Mouse (Mus musculus) testis, adult 2 months (tissue): Measurements from ENCODE around the gene Filip1l.

Experiments used
- CTCF ChIP-seq: fragments of 200-500 bp; IDR thresholded peaks from 2 replicates; pipeline ENCODE4 v1.5.1; 2012; ENCODE audit warnings: low read depth, mild to moderate bottlenecking, inconsistent platforms, low read length, moderate library complexity; ENCODE audit not compliant: control insufficient read depth, insufficient read depth, insufficient replicate concordance
- POLR2A ChIP-seq: fragments of 200-500 bp; IDR thresholded peaks from 2 replicates; pipeline ENCODE4 v1.6.1; 2012; ENCODE audit warnings: low read depth, mild to moderate bottlenecking, inconsistent platforms, low read length, moderate library complexity; ENCODE audit not compliant: control insufficient read depth

GRCm38 (mm10) chr16:57490691-57491090, 137.8 kb downstream of the Filip1l start:
- TF ChIP-seq CTCF (no peak), POLR2A (no peak)
